Mouse (Mus musculus) kidney, adult 2 months (tissue): ENCODE measurements around the gene Rbm19. TPM values are rescaled to one million over a fixed set of nuclear protein-coding genes. Genes with fewer than 3 reads are reported as not detected.
A peak's percentile ranks its signal among the peaks of the same experiment; 100 is the strongest.

Source experiments
- DNase-seq: peaks from one replicate; pipeline ENCODE4 v3.0.0; 2021
- H3K27ac ChIP-seq: fragments of 200-500 bp; 2 replicates; pipeline ENCODE4 v1.5.1; 2012; ENCODE audit warnings: low read depth, low read length, control low read depth, inconsistent platforms; ENCODE audit not compliant: insufficient read depth
- H3K27me3 ChIP-seq: fragments of 200-500 bp; replicated peaks from 2 replicates; pipeline ENCODE4 v1.6.1; 2012; ENCODE audit warnings: mild to moderate bottlenecking, moderate library complexity, low read length, inconsistent platforms; ENCODE audit not compliant: control insufficient read depth, insufficient read depth
- H3K36me3 ChIP-seq: fragments of 200-500 bp; 2 replicates; pipeline ENCODE4 v1.6.1; 2012; ENCODE audit warnings: mild to moderate bottlenecking, moderate library complexity, low read length, inconsistent platforms; ENCODE audit not compliant: control insufficient read depth, insufficient read depth
- H3K4me1 ChIP-seq: fragments of 200-500 bp; 2 replicates; pipeline ENCODE4 v1.6.1; 2011; ENCODE audit warnings: low read length; ENCODE audit not compliant: control insufficient read depth, insufficient read depth
- H3K4me3 ChIP-seq: fragments of 200-500 bp; 2 replicates; pipeline ENCODE4 v1.5.1; 2011; ENCODE audit warnings: mild to moderate bottlenecking, low read depth, low read length, control low read depth; ENCODE audit not compliant: insufficient read depth
- CTCF ChIP-seq: fragments of 200-500 bp; conservative IDR thresholded peaks from 2 replicates; pipeline ENCODE4 v1.5.1; 2011; ENCODE audit warnings: low read depth, mild to moderate bottlenecking, control low read depth, low read length, moderate library complexity, mixed read lengths; ENCODE audit not compliant: insufficient read depth, insufficient read length
- POLR2A ChIP-seq: fragments of 200-500 bp; IDR thresholded peaks from one replicate; pipeline ENCODE4 v1.6.1; 2011; ENCODE audit warnings: low read depth, low read length, control low read depth
- WGBS: fragments of 180-500 bp; shearing (Covaris S2); methylation state at CpG from one replicate; pipeline ENCODE4 v1.1.7; 2018; 5-methylcytosine and 5-hydroxymethylcytosine counted together
- polyA plus RNA-seq: library from polyadenylated mRNA; depleted of rRNA; stranded (reverse); fragments of >200 nt; gene quantifications from 2 replicates; pipeline ENCODE4 v1.2.3, GENCODE M21; 2012

Gene Rbm19
- polyA plus RNA-seq, 1 experiment = 12.1 TPM

DNA sequence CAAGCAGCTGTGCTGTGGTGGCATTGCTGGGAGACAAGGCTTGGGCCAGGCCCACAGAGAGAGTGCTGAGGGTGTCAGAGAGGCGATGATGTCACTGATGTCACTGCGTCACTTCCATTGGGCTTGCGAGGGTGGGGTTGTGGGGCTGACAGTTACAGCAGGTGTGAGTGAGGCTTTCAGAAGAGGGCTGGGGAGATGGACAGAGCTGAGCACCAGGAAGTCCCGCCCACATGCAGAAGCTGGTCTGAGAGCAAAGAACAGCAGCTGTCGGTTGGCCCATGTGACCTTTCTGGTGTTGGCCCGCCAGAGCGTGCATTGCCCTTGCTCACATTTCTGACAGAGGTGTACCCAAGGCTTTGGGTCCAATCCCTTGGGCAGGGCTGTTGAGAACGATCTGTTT is 23.0 kb downstream of the Rbm19 start:
- H3K27ac ChIP-seq = no peak overlapping the region
- DNase-seq = peak; percentile 27

DNA sequence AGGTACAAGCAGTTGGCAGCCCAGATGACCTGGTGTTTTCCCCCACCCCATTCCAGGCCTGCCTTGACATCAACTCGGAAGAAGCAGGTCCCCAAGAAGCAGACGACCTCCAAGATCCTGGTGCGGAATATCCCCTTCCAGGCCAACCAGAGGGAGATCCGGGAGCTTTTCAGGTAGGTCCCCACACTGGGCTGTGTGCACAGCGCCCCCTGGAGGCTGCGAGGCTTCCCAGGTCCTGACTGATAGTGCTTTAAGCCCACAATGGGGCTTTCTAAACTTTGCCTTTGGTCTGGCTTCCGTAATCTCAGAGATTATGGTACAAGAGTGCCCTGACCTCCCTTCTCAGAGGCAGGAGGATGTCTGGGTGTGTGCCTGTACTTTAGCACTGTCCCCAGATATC is 27.7 kb downstream of the Rbm19 start:
- Histone ChIP-seq H3K27me3 (no peaks in the 10 kb centered on the region), H3K36me3 (no peaks in the 10 kb centered on the region), H3K4me3 (no peak overlapping the region), H3K27ac (no peak overlapping the region), H3K4me1 (no peaks in the 10 kb centered on the region; the same call in 1 of the 2 replicates)
- no peak for DNase-seq
- no peak for TF ChIP-seq POLR2A
- TF ChIP-seq CTCF = peak; percentile 47
- 66% methylated on average over 7 of the region's 7 CpGs for WGBS

More for the DNA sequence above, 23.0 kb downstream of the Rbm19 start:
- Histone ChIP-seq H3K27me3 (no peaks in the 10 kb centered on the region), H3K4me1 (peaks cover 3% of the 10 kb centered on the region; the same call in 1 of the 2 replicates), H3K36me3 (no peaks in the 10 kb centered on the region), H3K4me3 (no peak overlapping the region)
- TF ChIP-seq POLR2A = no peak
- TF ChIP-seq CTCF = no peak
- WGBS = 61% methylated on average over 8 of the region's 8 CpGs

DNA sequence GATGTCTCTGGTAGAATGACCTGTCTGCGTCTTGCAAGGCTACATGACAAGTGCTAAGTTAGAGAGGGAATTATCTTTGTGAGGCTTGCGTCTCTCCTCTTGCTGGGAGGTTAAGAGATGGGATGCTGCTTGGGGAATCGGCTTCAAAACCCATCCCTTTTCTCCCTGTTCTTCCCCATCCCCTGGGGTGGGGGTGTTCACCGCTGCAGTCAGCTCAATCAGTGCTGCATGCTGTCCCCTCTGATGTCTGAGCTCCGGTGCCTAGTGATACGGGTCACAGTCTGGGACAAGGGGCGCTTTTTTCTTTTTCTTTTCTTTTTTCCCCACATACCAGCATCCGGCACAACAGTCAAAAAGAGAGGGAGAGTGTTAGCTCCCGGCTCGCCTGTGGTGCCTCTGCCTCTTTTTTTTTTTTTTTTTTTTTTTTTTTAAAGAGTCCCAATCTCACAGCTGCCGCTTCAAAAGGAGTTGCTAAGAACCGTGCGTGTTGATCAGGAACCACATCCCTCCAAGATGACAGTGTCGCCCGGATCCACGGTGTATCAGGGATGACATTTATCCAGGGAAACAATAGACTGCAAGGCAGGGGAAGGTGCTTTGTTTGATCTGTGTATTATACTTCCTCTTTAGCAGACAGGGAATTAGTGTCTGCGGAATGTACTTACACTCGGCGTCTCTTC is 29.2 kb downstream of the Rbm19 start:
- H3K36me3 ChIP-seq = no peaks in the 10 kb centered on the region
- TF ChIP-seq POLR2A = no peak
- TF ChIP-seq CTCF = no peak
- WGBS = 79% methylated on average over 19 of the region's 19 CpGs
- no peak for DNase-seq
- H3K4me1 ChIP-seq = no peaks in the 10 kb centered on the region
- H3K4me3 ChIP-seq = no peak overlapping the region
- H3K27me3 ChIP-seq = no peaks in the 10 kb centered on the region
- H3K27ac ChIP-seq = no peak overlapping the region

DNA sequence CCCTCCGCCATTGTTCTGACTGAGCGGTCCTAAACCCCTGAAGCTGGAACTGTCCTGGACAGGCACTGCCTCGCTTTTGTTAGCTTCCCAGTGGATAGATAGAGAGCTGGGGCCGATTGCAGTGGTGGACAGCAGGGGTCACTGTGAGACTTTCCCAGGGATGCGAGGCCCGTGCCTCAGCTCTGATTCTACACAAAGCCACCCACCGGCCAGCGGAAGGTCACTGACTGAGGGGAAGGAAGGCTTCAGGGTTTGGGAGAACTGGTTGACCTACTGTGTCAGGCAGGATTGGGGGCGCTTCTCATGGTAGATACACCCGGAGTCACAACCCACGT is 29.8 kb downstream of the Rbm19 start:
- H3K4me1 ChIP-seq = no peaks in the 10 kb centered on the region
- TF ChIP-seq CTCF (peak; percentile 59), POLR2A (no peak)
- no peak for DNase-seq
- 46% methylated on average over 11 of the region's 11 CpGs for whole genome bisulfite sequencing
- H3K36me3 ChIP-seq = no peaks in the 10 kb centered on the region
- no peak overlapping the region for H3K27ac ChIP-seq
- H3K27me3 ChIP-seq = no peaks in the 10 kb centered on the region
- no peak overlapping the region for H3K4me3 ChIP-seq

DNA sequence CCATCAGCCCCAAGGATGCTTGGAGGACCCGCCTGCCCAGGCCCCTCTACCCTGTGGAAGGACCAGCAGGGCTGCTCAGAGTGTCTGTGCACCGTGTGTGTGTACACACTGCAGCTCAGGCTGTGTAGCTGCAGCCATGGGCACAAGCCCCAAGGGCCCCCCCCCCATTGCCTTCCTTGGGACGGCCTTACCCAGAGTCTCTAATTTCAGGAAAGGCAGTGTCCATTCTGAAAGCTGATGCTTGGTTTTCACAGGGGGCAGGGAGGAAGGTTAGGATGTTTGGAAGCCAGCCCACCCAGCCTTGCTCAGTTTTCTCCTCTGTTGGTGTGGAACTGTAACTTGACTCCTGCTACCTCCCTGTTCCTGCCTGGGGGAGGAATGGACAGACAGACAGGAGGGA is 30.6 kb downstream of the Rbm19 start:
- TF ChIP-seq POLR2A (no peak), CTCF (no peak)

DNA sequence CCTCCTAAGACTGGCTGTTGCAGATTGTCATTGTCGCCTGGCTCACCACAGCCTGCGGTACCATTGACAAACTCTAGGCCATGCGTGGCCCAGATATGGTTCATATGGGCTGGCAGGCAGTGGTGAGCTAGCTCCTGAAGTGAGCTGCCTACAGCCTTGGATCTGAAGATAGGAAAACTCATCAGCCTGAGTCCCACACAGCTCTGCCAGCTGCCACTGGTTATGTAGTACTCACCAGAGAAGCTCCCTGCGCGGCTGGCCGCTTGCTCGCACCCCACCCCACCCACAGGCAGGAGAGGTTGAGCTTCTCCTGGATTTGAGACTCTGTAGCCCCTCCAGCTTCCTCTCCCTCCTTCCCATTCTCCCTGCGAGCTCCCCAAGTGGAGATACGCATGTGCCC is 32.0 kb downstream of the Rbm19 start:
- no peak overlapping the region for H3K27ac ChIP-seq
- no peaks in the 10 kb centered on the region for H3K27me3 ChIP-seq
- H3K4me3 ChIP-seq = no peak overlapping the region
- 88% methylated on average over 9 of the region's 9 CpGs for WGBS
- TF ChIP-seq POLR2A = no peak
- no peak for TF ChIP-seq CTCF
- H3K4me1 ChIP-seq = no peaks in the 10 kb centered on the region
- no peak for DNase-seq
- H3K36me3 ChIP-seq = no peaks in the 10 kb centered on the region

More for the DNA sequence above, 30.6 kb downstream of the Rbm19 start:
- Histone ChIP-seq H3K4me1 (no peaks in the 10 kb centered on the region), H3K4me3 (no peak overlapping the region), H3K27me3 (no peaks in the 10 kb centered on the region), H3K27ac (no peak overlapping the region), H3K36me3 (no peaks in the 10 kb centered on the region)
- 81% methylated on average over 3 of the region's 3 CpGs for WGBS
- no peak for DNase-seq

DNA sequence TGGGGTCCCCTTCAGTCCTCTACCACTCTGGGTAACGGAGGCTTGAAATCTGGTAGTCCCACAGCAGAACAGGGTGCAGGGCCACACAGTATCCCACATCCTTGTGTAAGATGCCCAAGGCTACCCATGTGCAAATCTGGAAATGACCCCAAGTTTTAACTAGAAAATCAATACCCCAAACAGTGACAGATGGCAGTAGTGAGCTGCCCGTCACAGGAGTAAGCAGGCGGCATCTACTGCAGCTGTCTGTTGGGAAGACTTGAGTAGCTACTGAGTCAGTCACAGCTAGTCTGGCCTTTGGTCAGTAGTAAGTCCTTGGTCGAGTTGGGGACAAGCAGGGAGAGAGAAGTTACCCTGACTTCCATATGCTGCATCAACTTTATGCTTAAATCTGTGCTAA is 34.9 kb downstream of the Rbm19 start:
- Histone ChIP-seq H3K4me1 (no peaks in the 10 kb centered on the region), H3K36me3 (no peaks in the 10 kb centered on the region), H3K4me3 (no peak overlapping the region), H3K27me3 (no peaks in the 10 kb centered on the region), H3K27ac (no peak overlapping the region)
- peak; percentile 54 for TF ChIP-seq CTCF
- TF ChIP-seq POLR2A = no peak
- no peak for DNase-seq
- WGBS = 88% methylated on average over 4 of the region's 4 CpGs
